Mouse (Mus musculus): ENCODE data around the gene Fam110a.

DNA sequence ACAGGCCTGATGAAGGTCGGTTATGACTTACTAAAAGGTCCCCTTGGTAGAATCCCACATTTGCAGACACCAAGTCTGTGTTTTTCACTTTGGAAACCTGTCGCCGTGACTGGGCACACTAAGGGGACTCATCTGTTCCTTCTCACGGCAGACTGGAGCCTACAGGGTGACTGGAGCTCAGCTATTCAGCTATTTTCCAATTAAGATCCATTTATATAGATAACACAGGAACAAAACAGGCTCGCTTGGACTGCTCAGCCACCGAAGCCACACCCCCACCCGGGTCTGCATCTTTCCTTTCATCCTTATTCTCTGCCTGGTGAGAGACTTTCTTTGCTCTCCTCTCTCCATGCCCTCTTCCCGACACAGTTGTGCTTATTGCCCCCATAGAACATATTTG is 59.0 kb downstream of the Fam110a start:
- no peak for TF ChIP-seq GATA1 (IDR thresholded peaks at IDR 0.05; ENCODE audit: borderline replicate concordance, low read length)
- TF ChIP-seq FLI1 (IDR thresholded peaks at IDR 0.05; ENCODE audit: low read length), result no peak

Data from megakaryocyte, embryonic 14.5 days (primary cell).